Mouse (Mus musculus): ENCODE measurements around the gene Xrcc1. TPM values are rescaled to one million over a fixed set of nuclear protein-coding genes. Genes with fewer than 3 reads are reported as not detected.

Xrcc1 gene
- polyA plus RNA-seq, 1 experiment from 2014 or later, result 63.0 TPM

DNA sequence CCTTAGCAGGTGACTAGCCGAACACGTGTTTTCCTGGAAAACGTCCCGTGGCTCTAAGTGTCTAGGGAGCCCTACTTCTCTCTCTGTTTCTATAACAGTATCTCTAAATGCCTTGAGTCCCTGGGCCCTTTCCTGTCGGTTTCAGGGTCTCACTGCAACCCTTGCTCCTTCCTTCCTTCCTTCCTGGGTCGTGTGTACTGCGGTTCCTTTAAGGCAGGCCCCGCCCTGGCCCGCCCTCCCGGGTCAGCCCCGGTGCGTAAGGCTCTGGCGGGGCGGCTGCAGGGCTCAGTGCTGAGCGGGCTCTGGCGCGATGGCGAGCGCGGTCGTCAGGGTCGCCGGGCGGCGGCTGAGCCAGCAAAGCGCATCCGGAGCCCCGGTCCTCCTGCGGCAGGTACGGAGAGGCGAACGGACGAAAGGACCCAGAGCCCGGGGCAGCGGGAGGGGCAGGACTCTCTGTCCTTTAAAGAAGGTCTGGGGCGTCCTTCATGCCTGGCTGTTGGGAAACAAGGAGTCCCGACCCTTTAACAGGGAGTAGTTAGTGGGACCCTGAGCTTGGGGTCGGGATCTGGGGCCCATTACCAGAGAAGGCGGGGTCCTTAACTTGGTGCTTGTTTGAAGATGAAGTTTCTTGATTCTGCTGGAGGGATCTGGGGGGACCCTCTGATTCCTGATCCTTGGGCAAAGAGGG is 47.7 kb downstream of the Xrcc1 start:
- Histone ChIP-seq H3K27ac (no peak overlapping the region; the same call in 1 of the 2 replicates), H3K4me3 (peak overlapping the region; percentile 61), H3K4me1 (peaks cover 58% of the 10 kb centered on the region), H3K36me3 (no peaks in the 10 kb centered on the region), H3K9me3 (replicated peaks) (no peaks in the 10 kb centered on the region), H3K27me3 (replicated peaks) (peaks cover 19% of the 10 kb centered on the region), H3K9ac (peak overlapping the region; percentile 64), H3K4me2 (peak overlapping the region; percentile 83)
- peak; percentile 86 for ATAC-seq
- WGBS (ENCODE audit: insufficient replicate concordance), result 2% methylated on average over 39 of the region's 39 CpGs

GRCm38 (mm10) chr7:24594309-24594803 is 48.3 kb downstream of the Xrcc1 start:
- H3K9me3 ChIP-seq (replicated peaks), result no peaks in the 10 kb centered on the region
- H3K27ac ChIP-seq, result no peak overlapping the region
- peak overlapping the region; percentile 83 for H3K4me2 ChIP-seq
- no peak for ATAC-seq
- peaks cover 19% of the 10 kb centered on the region for H3K27me3 ChIP-seq (replicated peaks)
- H3K9ac ChIP-seq, result peak overlapping the region; percentile 64
- peak overlapping the region; percentile 61 for H3K4me3 ChIP-seq
- no peaks in the 10 kb centered on the region for H3K36me3 ChIP-seq
- H3K4me1 ChIP-seq, result peaks cover 58% of the 10 kb centered on the region
- WGBS (ENCODE audit: insufficient replicate concordance), result 7% methylated on average over 13 of the region's 13 CpGs

GRCm38 (mm10) chr7:24595464-24595863 is 49.4 kb downstream of the Xrcc1 start:
- ATAC-seq, result no peak
- Histone ChIP-seq H3K36me3 (no peaks in the 10 kb centered on the region), H3K9ac (no peak overlapping the region), H3K27me3 (replicated peaks) (peaks cover 19% of the 10 kb centered on the region), H3K9me3 (replicated peaks) (no peaks in the 10 kb centered on the region), H3K4me1 (peaks cover 48% of the 10 kb centered on the region), H3K4me3 (0 out of 2 replicates have a peak overlapping the region, but pooled peaks have one; percentile 61), H3K27ac (no peak overlapping the region), H3K4me2 (no peak overlapping the region)
- WGBS (ENCODE audit: insufficient replicate concordance), result 41% methylated on average over 2 of the region's 2 CpGs

- Histone ChIP-seq H3K27me3 (replicated peaks) (peaks cover 19% of the 10 kb centered on the region), H3K9ac (no peak overlapping the region), H3K4me3 (no peak overlapping the region), H3K4me2 (no peak overlapping the region), H3K36me3 (no peaks in the 10 kb centered on the region), H3K27ac (no peak overlapping the region), H3K4me1 (peaks cover 28% of the 10 kb centered on the region), H3K9me3 (replicated peaks) (no peaks in the 10 kb centered on the region)
- WGBS (ENCODE audit: insufficient replicate concordance), result 46% methylated on average over 4 of the region's 4 CpGs
- ATAC-seq, result no peak
Measured at GRCm38 (mm10) chr7:24598121-24598520, 52.0 kb downstream of the Xrcc1 start.

GRCm38 (mm10) chr7:24599211-24600067 is 53.4 kb downstream of the Xrcc1 start:
- peaks cover 15% of the 10 kb centered on the region for H3K27me3 ChIP-seq (replicated peaks)
- H3K27ac ChIP-seq, result no peak overlapping the region
- H3K9ac ChIP-seq, result no peak overlapping the region
- no peak overlapping the region for H3K4me2 ChIP-seq
- no peaks in the 10 kb centered on the region for H3K36me3 ChIP-seq
- no peaks in the 10 kb centered on the region for H3K9me3 ChIP-seq (replicated peaks)
- no peak overlapping the region for H3K4me3 ChIP-seq
- peaks cover 15% of the 10 kb centered on the region for H3K4me1 ChIP-seq
- no peak for ATAC-seq
- 71% methylated on average over 15 of the region's 15 CpGs for WGBS (ENCODE audit: insufficient replicate concordance)

DNA sequence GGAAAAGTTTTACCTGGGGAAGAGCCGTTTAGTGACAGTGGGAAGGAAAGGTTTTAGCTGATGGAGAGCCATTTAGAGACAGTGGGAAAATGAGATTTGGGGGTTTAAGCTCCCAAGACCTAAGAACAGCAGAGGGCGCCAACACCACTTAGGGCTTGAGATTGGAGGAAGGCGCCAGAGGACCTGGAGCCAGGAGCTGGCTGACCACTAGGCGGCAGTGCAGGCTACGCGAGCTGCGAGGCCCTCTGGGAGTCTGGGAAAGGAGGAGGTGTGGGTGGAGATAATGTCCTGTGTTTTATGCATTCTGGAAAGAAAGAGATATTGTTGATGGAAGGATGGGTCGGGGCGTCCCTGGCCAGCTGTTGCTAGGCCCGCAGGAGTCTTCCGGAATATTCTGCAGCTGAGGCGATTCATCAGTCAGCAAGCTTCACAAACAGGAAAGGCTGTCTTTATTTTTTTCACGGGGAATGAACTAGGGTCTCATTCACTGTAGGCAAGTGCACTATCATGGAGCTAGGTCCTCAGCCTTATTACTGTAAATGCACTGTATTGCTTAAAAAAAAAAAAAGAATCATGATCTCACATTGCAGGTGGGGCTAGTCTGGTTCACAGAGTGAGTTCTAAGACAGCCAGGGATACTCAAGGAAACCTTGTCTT is 55.0 kb downstream of the Xrcc1 start:
- no peaks in the 10 kb centered on the region for H3K36me3 ChIP-seq
- ATAC-seq, result peak; percentile 79
- 3% methylated on average over 13 of the region's 13 CpGs for WGBS (ENCODE audit: insufficient replicate concordance)
- no peak overlapping the region for H3K9ac ChIP-seq
- no peak overlapping the region for H3K4me3 ChIP-seq
- H3K27me3 ChIP-seq (replicated peaks), result no peaks in the 10 kb centered on the region
- no peaks in the 10 kb centered on the region for H3K9me3 ChIP-seq (replicated peaks)
- H3K27ac ChIP-seq, result no peak overlapping the region
- peak overlapping the region; percentile 42 for H3K4me2 ChIP-seq
- H3K4me1 ChIP-seq, result peaks cover 6% of the 10 kb centered on the region; the same call in 1 of the 2 replicates

DNA sequence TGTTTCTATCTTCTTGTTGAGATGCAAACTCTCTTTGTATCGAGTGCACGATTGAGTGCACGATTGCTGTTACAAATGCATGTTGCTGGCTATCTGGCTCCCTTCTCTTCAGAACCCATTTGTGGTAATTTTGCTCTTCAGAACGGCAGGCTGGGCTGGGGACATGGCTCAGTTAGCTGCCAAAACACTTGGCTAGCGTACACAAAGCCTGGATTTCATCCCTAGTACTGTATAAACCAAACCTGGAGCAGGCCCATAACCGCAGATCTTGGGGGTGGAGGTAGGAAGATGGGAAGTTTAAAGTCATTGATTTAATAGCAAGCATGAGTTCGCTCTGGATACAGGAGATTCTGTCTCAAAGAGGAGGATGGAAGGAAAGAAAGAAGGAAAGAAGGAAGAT is 59.5 kb downstream of the Xrcc1 start:
- H3K27ac ChIP-seq, result no peak overlapping the region
- no peak for ATAC-seq
- no peak overlapping the region for H3K4me3 ChIP-seq
- peaks cover 14% of the 10 kb centered on the region for H3K27me3 ChIP-seq (replicated peaks)
- H3K4me2 ChIP-seq, result no peak overlapping the region
- peaks cover 20% of the 10 kb centered on the region for H3K4me1 ChIP-seq
- 78% methylated on average over 7 of the region's 7 CpGs for WGBS (ENCODE audit: insufficient replicate concordance)
- no peak overlapping the region for H3K9ac ChIP-seq
- no peaks in the 10 kb centered on the region for H3K36me3 ChIP-seq
- no peaks in the 10 kb centered on the region for H3K9me3 ChIP-seq (replicated peaks)

DNA sequence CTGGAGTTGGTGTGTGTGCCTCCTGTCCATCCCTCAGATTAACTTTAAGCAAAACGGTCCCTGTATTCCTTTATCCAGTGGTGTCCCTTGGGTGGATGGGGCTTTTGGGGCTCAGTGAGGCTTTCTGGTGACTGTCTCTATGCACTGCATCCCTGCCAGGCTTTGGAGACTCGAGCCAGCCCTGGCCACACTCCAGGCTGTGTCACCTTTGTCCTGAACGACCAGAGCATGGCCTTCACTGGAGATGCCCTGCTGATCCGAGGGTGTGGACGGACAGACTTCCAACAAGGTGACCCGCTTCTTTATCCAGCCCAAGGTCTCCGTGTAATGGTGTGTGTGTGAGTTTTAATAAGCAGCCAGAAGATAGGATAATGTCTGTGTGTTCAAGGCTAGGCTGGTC is 60.0 kb downstream of the Xrcc1 start:
- peaks cover 24% of the 10 kb centered on the region for H3K4me1 ChIP-seq
- no peaks in the 10 kb centered on the region for H3K9me3 ChIP-seq (replicated peaks)
- no peak for ATAC-seq
- no peak overlapping the region for H3K9ac ChIP-seq
- H3K27ac ChIP-seq, result no peak overlapping the region
- no peak overlapping the region for H3K4me3 ChIP-seq
- H3K4me2 ChIP-seq, result no peak overlapping the region
- H3K27me3 ChIP-seq (replicated peaks), result peaks cover 15% of the 10 kb centered on the region
- H3K36me3 ChIP-seq, result no peaks in the 10 kb centered on the region
- WGBS (ENCODE audit: insufficient replicate concordance), result 70% methylated on average over 7 of the region's 7 CpGs

GRCm38 (mm10) chr7:24608017-24608416 is 61.9 kb downstream of the Xrcc1 start:
- 35% methylated on average over 6 of the region's 6 CpGs for WGBS (ENCODE audit: insufficient replicate concordance)
- H3K27ac ChIP-seq, result no peak overlapping the region
- peak; percentile 60 for ATAC-seq
- H3K9me3 ChIP-seq (replicated peaks), result no peaks in the 10 kb centered on the region
- peaks cover 36% of the 10 kb centered on the region for H3K4me1 ChIP-seq
- no peak overlapping the region for H3K9ac ChIP-seq
- H3K4me2 ChIP-seq, result 0 out of 2 replicates have a peak overlapping the region, but pooled peaks have one; percentile 1
- H3K36me3 ChIP-seq, result no peaks in the 10 kb centered on the region
- H3K4me3 ChIP-seq, result no peak overlapping the region
- peaks cover 32% of the 10 kb centered on the region for H3K27me3 ChIP-seq (replicated peaks)

DNA sequence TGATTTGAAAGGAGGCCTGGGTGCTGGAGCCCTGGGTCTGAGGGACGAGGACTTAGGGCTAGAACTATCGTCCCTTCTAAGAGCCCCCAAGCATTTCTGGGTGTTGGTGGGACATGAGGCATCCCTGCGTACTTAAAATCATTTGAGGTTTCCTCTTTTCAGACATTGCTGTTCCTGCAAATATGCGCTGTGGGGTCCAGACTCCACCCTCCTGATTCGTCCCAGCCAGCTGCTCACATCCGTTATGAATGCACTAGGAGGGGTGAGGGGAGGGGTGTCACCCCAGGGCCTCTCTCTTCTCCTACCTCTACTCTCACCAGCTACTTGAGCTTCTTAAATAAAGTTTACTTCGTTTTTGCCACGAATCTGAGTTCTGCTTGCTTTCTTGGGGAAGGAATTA is 62.5 kb downstream of the Xrcc1 start:
- 42% methylated on average over 8 of the region's 8 CpGs for WGBS (ENCODE audit: insufficient replicate concordance)
- Histone ChIP-seq H3K9ac (no peak overlapping the region), H3K27me3 (replicated peaks) (peaks cover 37% of the 10 kb centered on the region), H3K4me3 (no peak overlapping the region), H3K27ac (no peak overlapping the region), H3K36me3 (no peaks in the 10 kb centered on the region), H3K9me3 (replicated peaks) (no peaks in the 10 kb centered on the region), H3K4me1 (peaks cover 36% of the 10 kb centered on the region), H3K4me2 (0 out of 2 replicates have a peak overlapping the region, but pooled peaks have one; percentile 1)
- no peak for ATAC-seq

GRCm38 (mm10) chr7:24610144-24610878 is 64.2 kb downstream of the Xrcc1 start, which contains the start of gene Phldb3:
Gene Phldb3 (plus strand): TSS chr7:24610763.
- Histone ChIP-seq H3K36me3 (no peaks in the 10 kb centered on the region), H3K9me3 (replicated peaks) (no peaks in the 10 kb centered on the region), H3K27ac (peak within 1 kb of the TSS; percentile 43; the same call in 1 of the 2 replicates), H3K4me2 (peak within 1 kb of the TSS; percentile 92), H3K27me3 (replicated peaks) (peaks cover 38% of the 10 kb centered on the region), H3K4me1 (peaks cover 36% of the 10 kb centered on the region), H3K9ac (peak within 1 kb of the TSS; percentile 70), H3K4me3 (peak within 1 kb of the TSS; percentile 63)
- peak; percentile 47 for ATAC-seq
- 4% methylated on average over 26 of the region's 27 CpGs for WGBS (ENCODE audit: insufficient replicate concordance)

All from liver, embryonic 12.5 days (tissue).